ENCODE assay signal across 7 mouse cellular contexts in genomic region chr2:60041485-60042274, GRCm38 (mm10).
"Had no signal": no experiment of that assay in that cellular context is flagged by ENCODE, and none has a peak within 500 bp of the region (broad histone marks: within the 10 kb centered on the region; RNA-seq: fewer than 3 reads in every experiment).

No protein-coding gene starts in this region.

- H3K36me3 ChIP-seq: neural tube, embryonic 12.5 days had no signal

- ATAC-seq: inflammation-experienced regulatory T-cells, adult 6 months had no signal

- H3K4me3 ChIP-seq: neural tube, embryonic 12.5 days had no signal

- DNase-seq: kidney, adult 8-10 months; kidney, postnatal 25 days; midbrain, embryonic 14.5 days; spleen, adult 18-20 months had no signal

- H3K27me3 ChIP-seq: neural tube, embryonic 12.5 days had no signal

- H3K9me3 ChIP-seq: neural tube, embryonic 12.5 days had no signal

- H3K9ac ChIP-seq: neural tube, embryonic 12.5 days had no signal

- H3K4me2 ChIP-seq: liver, embryonic 11.5 days; neural tube, embryonic 12.5 days had no signal
